Mouse (Mus musculus) embryo, embryonic 10 days (tissue): Measurements from ENCODE around the gene Bcl2a1b.
"Not testable (repeated sequence)": the region's sequence is repeated elsewhere in the genome, so short reads cannot be mapped to it uniquely, and the experiment has no call there.

ENCODE experiments used
- DNase-seq: peaks from one replicate; pipeline ENCODE4 v3.0.0-alpha.2; 2015; ENCODE audit warnings: low spot score

Bcl2a1b gene

GRCm38 (mm10) chr9:89240516-89241019 is 41.6 kb downstream of the Bcl2a1b start:
- not testable (repeated sequence) for DNase-seq

GRCm38 (mm10) chr9:89253400-89253799 is 54.4 kb downstream of the Bcl2a1b start:
- DNase-seq, result no peak

GRCm38 (mm10) chr9:89256556-89257335 is 57.7 kb downstream of the Bcl2a1b start:
- DNase-seq, result no peak
